Mouse (Mus musculus) forebrain, embryonic 14.5 days (tissue): ENCODE measurements at regions not wholly inside any gene's neighbourhood (a gene's known extent, or its start where the extent isn't known, plus 50 kb on each side); places are given as distances from the start of the nearest gene placed in this dataset.

Experiments used
- ATAC-seq: fragments of 200-750 bp; cut with Nextera tagmentation; 2 replicates; pipeline ENCODE4 v1.8.0; 2017; ENCODE audit warnings: mild to moderate bottlenecking, moderate library complexity
- DNase-seq: peaks from one replicate; pipeline ENCODE4 v3.0.0-alpha.2; 2015; ENCODE audit warnings: low spot score
- H3K27ac ChIP-seq: fragments of 300-500 bp; sonication (generic); 2 replicates; pipeline ENCODE4 v1.5.1; 2014; ENCODE audit warnings: low read depth, mild to moderate bottlenecking, control low read depth, low read length, moderate library complexity
- H3K27me3 ChIP-seq: fragments of 300-500 bp; sonication (generic); replicated peaks from 2 replicates; pipeline ENCODE4 v1.6.1; 2014; ENCODE audit warnings: low read length, control low read depth, mixed read lengths; ENCODE audit not compliant: control insufficient read depth, insufficient read depth
- H3K36me3 ChIP-seq: fragments of 300-500 bp; sonication (generic); 2 replicates; pipeline ENCODE4 v1.6.1; 2014; ENCODE audit warnings: low read length, control low read depth; ENCODE audit not compliant: control insufficient read depth, insufficient read depth
- H3K4me1 ChIP-seq: fragments of 300-500 bp; sonication (generic); 2 replicates; pipeline ENCODE4 v1.6.1; 2014; ENCODE audit warnings: antibody characterized with exemption, low read length, control low read depth; ENCODE audit not compliant: control insufficient read depth, insufficient read depth
- H3K4me2 ChIP-seq: fragments of 300-500 bp; sonication (generic); 2 replicates; pipeline ENCODE4 v1.6.1; 2014; ENCODE audit warnings: mild to moderate bottlenecking, control low read depth, low read length
- H3K4me3 ChIP-seq: fragments of 300-500 bp; sonication (generic); 2 replicates; pipeline ENCODE4 v1.5.1; 2014; ENCODE audit warnings: low read depth, low read length, control low read depth
- H3K9ac ChIP-seq: fragments of 300-500 bp; sonication (generic); 2 replicates; pipeline ENCODE4 v1.6.1; 2014; ENCODE audit warnings: mild to moderate bottlenecking, low read length, control low read depth, moderate library complexity
- H3K9me3 ChIP-seq: fragments of 300-500 bp; sonication (generic); replicated peaks from 2 replicates; pipeline ENCODE4 v1.6.1; 2016; ENCODE audit warnings: low read length, control low read depth, mixed read lengths; ENCODE audit not compliant: control insufficient read depth
- WGBS: fragments of 180-500 bp; shearing (Covaris S2); extraction: QIAGEN DNeasy Blood & Tissue Kit; methylation state at CpG from one replicate; pipeline ENCODE4 v1.1.7; 2014; 5-methylcytosine and 5-hydroxymethylcytosine counted together

DNA sequence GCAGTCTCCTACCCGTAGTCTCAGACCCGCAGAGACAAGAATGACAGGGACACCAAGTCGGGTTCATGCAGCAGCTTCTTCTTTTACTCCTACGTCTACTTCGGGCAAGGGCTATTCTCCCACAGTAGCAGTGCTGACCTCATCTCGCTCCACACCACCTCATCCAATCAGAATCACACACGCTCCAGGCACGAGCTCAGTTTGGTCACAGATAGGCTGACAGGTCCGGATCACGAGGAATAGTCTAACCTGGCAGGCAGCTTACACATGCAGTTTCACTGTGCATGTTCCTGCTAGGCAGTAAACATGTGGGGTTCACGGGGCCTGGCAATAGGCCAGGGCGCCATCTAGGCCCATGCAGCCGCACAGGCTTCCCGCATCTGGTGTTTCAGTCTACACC lies 260.7 kb upstream of the Hs3st1 start:
- no peak for DNase-seq
- Histone ChIP-seq H3K4me1 (no peaks in the 10 kb centered on the region), H3K27me3 (no peaks in the 10 kb centered on the region), H3K4me3 (no peak overlapping the region), H3K9ac (no peak overlapping the region), H3K9me3 (no peaks in the 10 kb centered on the region), H3K36me3 (no peaks in the 10 kb centered on the region), H3K27ac (no peak overlapping the region), H3K4me2 (no peak overlapping the region)
- WGBS = 86% methylated on average over 14 of the region's 14 CpGs
- ATAC-seq = no peak

DNA sequence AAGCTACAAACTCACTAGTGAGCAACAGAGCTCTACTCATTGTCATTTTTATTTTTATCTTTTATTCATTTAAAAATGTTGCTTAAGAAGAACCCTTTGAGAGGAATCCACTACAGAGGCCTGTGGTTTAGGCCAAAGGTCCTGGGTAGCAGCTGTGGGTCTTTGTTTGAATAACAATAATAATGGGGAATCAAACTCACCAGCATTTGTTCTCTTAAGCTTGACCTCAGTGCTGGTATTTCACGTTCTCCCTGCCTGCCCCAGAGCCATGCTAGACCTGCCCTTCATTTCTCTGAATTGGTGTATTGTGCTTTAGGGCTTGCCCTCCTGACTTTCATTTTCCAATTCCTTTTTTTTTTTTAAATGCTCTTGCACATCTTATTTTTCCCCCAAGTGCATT lies 232.8 kb upstream of the Hs3st1 start:
- Histone ChIP-seq H3K36me3 (no peaks in the 10 kb centered on the region), H3K4me3 (no peak overlapping the region), H3K4me2 (no peak overlapping the region), H3K4me1 (no peaks in the 10 kb centered on the region), H3K27ac (no peak overlapping the region), H3K9me3 (no peaks in the 10 kb centered on the region), H3K9ac (no peak overlapping the region), H3K27me3 (no peaks in the 10 kb centered on the region)
- ATAC-seq = no peak
- 3% methylated on average over 1 of the region's 1 CpGs for WGBS
- no peak for DNase-seq

GRCm38 (mm10) chr5:39964371-39964770 lies 209.1 kb upstream of the Hs3st1 start:
- no peak overlapping the region for H3K9ac ChIP-seq
- DNase-seq (peak; percentile 37), ATAC-seq (no peak)
- no peak overlapping the region for H3K4me3 ChIP-seq
- H3K4me1 ChIP-seq = no peaks in the 10 kb centered on the region
- no peaks in the 10 kb centered on the region for H3K27me3 ChIP-seq
- H3K27ac ChIP-seq = no peak overlapping the region
- H3K4me2 ChIP-seq = no peak overlapping the region
- no peaks in the 10 kb centered on the region for H3K36me3 ChIP-seq
- H3K9me3 ChIP-seq = no peaks in the 10 kb centered on the region

GRCm38 (mm10) chr5:39960981-39961380 lies 205.7 kb upstream of the Hs3st1 start:
- Histone ChIP-seq H3K27me3 (no peaks in the 10 kb centered on the region), H3K4me1 (no peaks in the 10 kb centered on the region), H3K4me3 (no peak overlapping the region), H3K9me3 (no peaks in the 10 kb centered on the region), H3K4me2 (no peak overlapping the region), H3K36me3 (no peaks in the 10 kb centered on the region), H3K9ac (no peak overlapping the region), H3K27ac (no peak overlapping the region)
- 31% methylated on average over 4 of the region's 4 CpGs for WGBS
- DNase-seq = peak; percentile 71
- peak; percentile 66 for ATAC-seq

DNA sequence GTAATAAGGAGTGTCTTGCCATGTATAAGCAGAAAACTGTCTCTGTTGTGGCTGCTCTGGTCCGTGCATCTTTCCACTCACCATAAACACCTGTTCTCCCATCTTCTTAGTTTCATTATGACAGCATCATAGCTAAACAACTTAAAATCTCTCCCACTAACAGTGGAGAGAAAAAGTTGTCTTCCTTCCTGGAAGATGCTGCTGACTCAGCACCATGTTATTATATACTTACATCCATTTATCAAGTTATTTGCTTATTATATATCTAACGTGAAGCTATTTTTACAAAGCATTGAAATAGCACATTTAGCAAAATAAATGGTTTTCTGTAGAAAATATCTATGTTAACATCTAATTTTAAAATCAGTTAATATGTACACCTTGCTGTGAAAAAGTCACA lies 180.3 kb upstream of the Hs3st1 start:
- H3K27me3 ChIP-seq = no peaks in the 10 kb centered on the region
- DNase-seq (no peak), ATAC-seq (no peak)
- no peaks in the 10 kb centered on the region for H3K4me1 ChIP-seq
- H3K9me3 ChIP-seq = no peaks in the 10 kb centered on the region
- H3K27ac ChIP-seq = no peak overlapping the region
- H3K36me3 ChIP-seq = no peaks in the 10 kb centered on the region
- no peak overlapping the region for H3K4me2 ChIP-seq
- H3K9ac ChIP-seq = no peak overlapping the region
- WGBS = 89% methylated on average over 2 of the region's 2 CpGs
- no peak overlapping the region for H3K4me3 ChIP-seq

GRCm38 (mm10) chr5:39931890-39932289 lies 176.6 kb upstream of the Hs3st1 start:
- WGBS = 87% methylated on average over 2 of the region's 2 CpGs
- H3K4me3 ChIP-seq = no peak overlapping the region
- H3K9me3 ChIP-seq = no peaks in the 10 kb centered on the region
- no peaks in the 10 kb centered on the region for H3K27me3 ChIP-seq
- H3K4me2 ChIP-seq = no peak overlapping the region
- DNase-seq (no peak), ATAC-seq (no peak)
- H3K27ac ChIP-seq = no peak overlapping the region
- H3K9ac ChIP-seq = no peak overlapping the region
- no peaks in the 10 kb centered on the region for H3K4me1 ChIP-seq
- no peaks in the 10 kb centered on the region for H3K36me3 ChIP-seq

- Histone ChIP-seq H3K9me3 (no peaks in the 10 kb centered on the region), H3K4me1 (no peaks in the 10 kb centered on the region), H3K36me3 (no peaks in the 10 kb centered on the region), H3K4me2 (no peak overlapping the region), H3K9ac (no peak overlapping the region), H3K4me3 (no peak overlapping the region), H3K27ac (no peak overlapping the region), H3K27me3 (no peaks in the 10 kb centered on the region)
- WGBS = 79% methylated on average over 1 of the region's 1 CpGs
- DNase-seq (no peak), ATAC-seq (no peak)
Observed at GRCm38 (mm10) chr5:39909369-39909768, 154.1 kb upstream of the Hs3st1 start.

GRCm38 (mm10) chr5:39871723-39872085 lies 116.4 kb upstream of the Hs3st1 start:
- WGBS = 67% methylated on average over 2 of the region's 2 CpGs
- H3K27me3 ChIP-seq = no peaks in the 10 kb centered on the region

GRCm38 (mm10) chr5:39870835-39871722 lies 115.8 kb upstream of the Hs3st1 start:
- Histone ChIP-seq H3K9me3 (no peaks in the 10 kb centered on the region), H3K4me3 (no peak overlapping the region), H3K27ac (no peak overlapping the region), H3K4me2 (no peak overlapping the region), H3K4me1 (no peaks in the 10 kb centered on the region), H3K27me3 (no peaks in the 10 kb centered on the region), H3K36me3 (no peaks in the 10 kb centered on the region), H3K9ac (no peak overlapping the region)
- DNase-seq (peak; percentile 47), ATAC-seq (peak; percentile 62)
- WGBS = 66% methylated on average over 10 of the region's 10 CpGs

More at GRCm38 (mm10) chr5:39871723-39872085, 116.4 kb upstream of the Hs3st1 start:
- Histone ChIP-seq H3K27ac (no peak overlapping the region), H3K9me3 (no peaks in the 10 kb centered on the region), H3K4me3 (no peak overlapping the region), H3K4me2 (no peak overlapping the region), H3K4me1 (no peaks in the 10 kb centered on the region), H3K36me3 (no peaks in the 10 kb centered on the region), H3K9ac (no peak overlapping the region)
- DNase-seq = no peak
- ATAC-seq = no peak
